Mouse (Mus musculus): Measurements from ENCODE around the gene Gatad2b. TPM values are rescaled to one million over a fixed set of nuclear protein-coding genes. Genes with fewer than 3 reads are reported as not detected.

Gatad2b gene
- polyA plus RNA-seq, 1 experiment = 18.5 TPM

DNA sequence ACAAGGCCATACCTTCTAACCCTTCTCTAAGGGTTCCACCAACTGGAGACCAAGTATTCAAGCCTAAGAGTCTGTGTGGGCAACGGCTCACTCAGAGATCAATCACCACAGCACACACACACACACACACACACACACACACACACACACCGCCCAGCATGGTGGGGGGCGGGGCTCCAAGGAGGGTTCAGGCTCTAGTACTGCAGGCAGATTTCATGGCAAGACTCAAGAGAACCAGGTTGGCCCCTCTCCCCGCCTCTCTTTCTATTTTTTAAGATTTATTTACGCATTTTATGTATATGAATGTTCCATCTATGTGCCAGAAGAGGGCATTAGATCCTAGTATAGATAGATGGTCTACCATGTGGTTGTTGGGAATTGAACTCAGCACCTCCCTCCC is 79.8 kb downstream of the Gatad2b start:
- DNase-seq = no peak
- Histone ChIP-seq H3K4me3 (ENCODE audit: insufficient read depth, low read depth, low read length) (no peak overlapping the region), H3K27me3 (replicated peaks; ENCODE audit: control insufficient read depth, insufficient read depth, low read length) (no peaks in the 10 kb centered on the region), H3K36me3 (ENCODE audit: control insufficient read depth, insufficient read depth, low read length) (no peaks in the 10 kb centered on the region), H3K4me1 (ENCODE audit: control insufficient read depth, insufficient read depth, low read length) (no peaks in the 10 kb centered on the region), H3K27ac (ENCODE audit: insufficient read depth, low read depth, low read length) (no peak overlapping the region)
- WGBS = 50% methylated on average over 5 of the region's 5 CpGs
- no peak for TF ChIP-seq POLR2A (IDR thresholded peaks at IDR 0.05; ENCODE audit: low read depth, low read length)
- no peak for TF ChIP-seq CTCF (conservative IDR thresholded peaks at IDR 0.05; ENCODE audit: insufficient read depth, insufficient read length, low read depth, low read length)

DNA sequence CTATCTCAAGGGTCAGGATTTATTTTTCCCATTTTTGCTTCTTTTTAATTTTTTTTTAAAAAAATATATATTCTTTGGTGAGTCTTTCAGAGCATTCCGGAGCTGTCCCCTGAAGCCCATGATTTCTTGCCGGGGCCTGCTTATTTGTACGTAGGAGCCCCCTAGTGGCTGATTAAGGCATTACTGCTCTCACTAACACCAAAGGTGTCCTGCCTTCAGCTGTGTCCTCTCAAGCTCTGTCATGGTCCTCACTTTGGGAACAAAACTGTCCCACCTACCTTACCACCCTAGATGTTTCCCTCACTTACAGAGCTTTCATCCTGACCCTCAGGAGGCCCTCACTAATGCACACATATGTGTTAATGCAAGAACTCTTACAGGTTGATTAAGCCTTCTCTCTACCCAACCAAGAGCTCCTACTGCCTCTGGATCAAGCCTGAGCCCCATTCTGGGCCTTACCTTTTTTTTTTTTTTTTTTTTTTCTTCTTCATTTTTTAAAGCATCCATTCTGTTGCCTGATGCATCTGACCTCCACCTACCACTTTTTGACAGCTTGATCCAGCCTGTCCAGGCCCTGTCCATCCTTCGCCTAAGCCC is 80.6 kb downstream of the Gatad2b start:
- WGBS = 26% methylated on average over 4 of the region's 4 CpGs
- H3K4me3 ChIP-seq (ENCODE audit: insufficient read depth, low read depth, low read length) = no peak overlapping the region
- no peaks in the 10 kb centered on the region for H3K36me3 ChIP-seq (ENCODE audit: control insufficient read depth, insufficient read depth, low read length)
- TF ChIP-seq POLR2A (IDR thresholded peaks at IDR 0.05; ENCODE audit: low read depth, low read length) (no peak), CTCF (conservative IDR thresholded peaks at IDR 0.05; ENCODE audit: insufficient read depth, insufficient read length, low read depth, low read length) (peak; percentile 80)
- no peaks in the 10 kb centered on the region for H3K4me1 ChIP-seq (ENCODE audit: control insufficient read depth, insufficient read depth, low read length)
- H3K27ac ChIP-seq (ENCODE audit: insufficient read depth, low read depth, low read length) = no peak overlapping the region
- no peaks in the 10 kb centered on the region for H3K27me3 ChIP-seq (replicated peaks; ENCODE audit: control insufficient read depth, insufficient read depth, low read length)
- peak; percentile 89 for DNase-seq

DNA sequence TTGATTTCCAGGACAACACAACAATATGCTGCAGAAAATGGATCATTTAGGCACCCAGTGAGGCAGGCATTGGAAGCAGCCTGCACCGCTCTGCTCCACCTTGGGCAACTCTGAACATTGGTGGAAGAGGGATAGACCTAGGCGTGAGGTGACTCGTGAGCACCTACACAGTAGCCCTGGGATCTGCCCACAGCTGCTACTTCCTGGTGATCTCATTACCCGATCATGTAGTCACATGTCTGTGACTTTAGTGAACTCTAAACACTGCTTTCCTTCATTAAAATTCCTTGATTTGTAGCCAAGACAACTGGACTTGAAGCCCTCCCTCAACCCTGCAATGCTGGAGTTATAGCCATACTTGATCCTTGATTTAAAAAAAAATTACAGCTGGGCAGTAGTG is 81.4 kb downstream of the Gatad2b start:
- no peaks in the 10 kb centered on the region for H3K4me1 ChIP-seq (ENCODE audit: control insufficient read depth, insufficient read depth, low read length)
- TF ChIP-seq POLR2A (IDR thresholded peaks at IDR 0.05; ENCODE audit: low read depth, low read length) (no peak), CTCF (conservative IDR thresholded peaks at IDR 0.05; ENCODE audit: insufficient read depth, insufficient read length, low read depth, low read length) (no peak)

DNA sequence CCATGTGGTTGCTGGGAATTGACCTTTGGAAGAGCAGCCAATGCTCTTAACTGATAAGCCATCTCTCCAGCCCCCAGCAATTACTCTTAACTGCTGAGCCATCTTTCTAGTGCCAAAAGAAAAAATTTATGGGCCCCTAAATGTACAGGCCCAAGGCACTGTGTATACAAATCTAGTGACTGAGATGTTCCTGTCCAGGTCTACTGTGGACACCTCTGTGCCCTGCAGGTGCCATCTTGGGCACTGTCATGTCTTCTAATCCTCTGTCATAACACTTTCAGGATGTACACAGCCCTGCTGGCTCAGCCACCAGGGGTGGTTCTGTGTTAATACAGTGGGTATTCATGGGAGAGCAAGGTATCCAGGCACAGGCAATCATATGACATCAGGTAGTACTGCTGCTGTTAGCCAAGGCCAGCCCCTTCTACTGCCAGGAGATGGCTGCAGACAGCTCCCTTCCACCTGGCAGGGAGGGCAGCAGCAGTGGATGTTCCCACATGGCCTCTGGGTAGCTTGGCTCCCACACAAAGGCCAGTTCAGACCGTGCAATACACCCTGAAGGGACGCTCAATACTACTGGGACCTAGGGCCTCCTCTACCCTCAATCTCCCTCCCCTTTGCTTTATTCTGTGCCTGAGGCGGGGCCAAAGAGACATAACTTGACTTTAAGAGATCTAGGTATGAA is 82.7 kb downstream of the Gatad2b start:
- Histone ChIP-seq H3K4me1 (ENCODE audit: control insufficient read depth, insufficient read depth, low read length) (no peaks in the 10 kb centered on the region), H3K27me3 (replicated peaks; ENCODE audit: control insufficient read depth, insufficient read depth, low read length) (no peaks in the 10 kb centered on the region), H3K36me3 (ENCODE audit: control insufficient read depth, insufficient read depth, low read length) (no peaks in the 10 kb centered on the region), H3K4me3 (ENCODE audit: insufficient read depth, low read depth, low read length) (no peak overlapping the region), H3K27ac (ENCODE audit: insufficient read depth, low read depth, low read length) (no peak overlapping the region)
- no peak for DNase-seq
- TF ChIP-seq CTCF (conservative IDR thresholded peaks at IDR 0.05; ENCODE audit: insufficient read depth, insufficient read length, low read depth, low read length) = no peak
- TF ChIP-seq POLR2A (IDR thresholded peaks at IDR 0.05; ENCODE audit: low read depth, low read length) = no peak
- WGBS = 65% methylated on average over 3 of the region's 3 CpGs

More for the DNA sequence above, 81.4 kb downstream of the Gatad2b start:
- H3K27ac ChIP-seq (ENCODE audit: insufficient read depth, low read depth, low read length) = no peak overlapping the region
- no peak overlapping the region for H3K4me3 ChIP-seq (ENCODE audit: insufficient read depth, low read depth, low read length)
- DNase-seq = peak; percentile 51
- 42% methylated on average over 4 of the region's 4 CpGs for WGBS
- no peaks in the 10 kb centered on the region for H3K27me3 ChIP-seq (replicated peaks; ENCODE audit: control insufficient read depth, insufficient read depth, low read length)
- H3K36me3 ChIP-seq (ENCODE audit: control insufficient read depth, insufficient read depth, low read length) = no peaks in the 10 kb centered on the region

DNA sequence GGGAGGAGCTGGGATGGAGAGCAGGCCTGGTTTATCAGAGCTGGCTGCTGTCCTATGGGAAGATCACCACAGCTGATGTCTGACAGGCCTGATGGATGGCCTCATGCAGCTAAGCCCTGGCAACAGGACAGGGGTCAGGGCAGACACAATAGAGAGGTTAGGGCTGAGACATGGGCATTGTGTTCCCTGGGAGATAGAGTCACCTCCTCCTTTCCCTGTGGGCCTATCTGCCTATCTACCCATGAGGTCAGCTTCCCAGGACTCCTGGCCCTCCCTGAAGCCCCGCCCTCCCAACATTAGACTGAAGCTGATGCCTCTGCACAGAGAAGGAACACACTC is 83.2 kb downstream of the Gatad2b start:
- Histone ChIP-seq H3K27me3 (replicated peaks; ENCODE audit: control insufficient read depth, insufficient read depth, low read length) (no peaks in the 10 kb centered on the region), H3K27ac (ENCODE audit: insufficient read depth, low read depth, low read length) (no peak overlapping the region), H3K36me3 (ENCODE audit: control insufficient read depth, insufficient read depth, low read length) (no peaks in the 10 kb centered on the region), H3K4me1 (ENCODE audit: control insufficient read depth, insufficient read depth, low read length) (no peaks in the 10 kb centered on the region), H3K4me3 (ENCODE audit: insufficient read depth, low read depth, low read length) (no peak overlapping the region)
- DNase-seq = peak; percentile 58
- TF ChIP-seq CTCF (conservative IDR thresholded peaks at IDR 0.05; ENCODE audit: insufficient read depth, insufficient read length, low read depth, low read length) (no peak), POLR2A (IDR thresholded peaks at IDR 0.05; ENCODE audit: low read depth, low read length) (no peak)
- WGBS = 88% methylated on average over 1 of the region's 1 CpGs

DNA sequence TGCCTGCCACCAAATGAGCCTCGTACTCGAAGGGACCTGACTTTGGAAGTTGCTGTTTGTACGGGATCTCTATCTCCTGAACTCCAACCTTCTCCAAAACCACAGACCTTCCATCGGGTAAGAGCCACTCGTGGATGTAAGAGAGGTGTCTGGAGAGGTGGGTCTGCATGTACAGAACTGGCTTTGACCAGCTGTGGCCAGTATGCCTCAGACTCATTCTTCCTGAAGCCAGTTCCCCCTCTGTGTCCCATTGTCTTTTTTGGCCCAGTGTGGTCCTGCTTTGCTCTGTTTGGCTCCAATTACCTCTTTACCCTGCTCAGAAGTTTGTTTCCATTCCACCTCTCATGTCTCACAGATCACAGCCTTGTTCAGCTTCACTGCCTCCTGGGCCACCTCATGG is 85.5 kb downstream of the Gatad2b start:
- H3K27ac ChIP-seq (ENCODE audit: insufficient read depth, low read depth, low read length) = no peak overlapping the region

DNA sequence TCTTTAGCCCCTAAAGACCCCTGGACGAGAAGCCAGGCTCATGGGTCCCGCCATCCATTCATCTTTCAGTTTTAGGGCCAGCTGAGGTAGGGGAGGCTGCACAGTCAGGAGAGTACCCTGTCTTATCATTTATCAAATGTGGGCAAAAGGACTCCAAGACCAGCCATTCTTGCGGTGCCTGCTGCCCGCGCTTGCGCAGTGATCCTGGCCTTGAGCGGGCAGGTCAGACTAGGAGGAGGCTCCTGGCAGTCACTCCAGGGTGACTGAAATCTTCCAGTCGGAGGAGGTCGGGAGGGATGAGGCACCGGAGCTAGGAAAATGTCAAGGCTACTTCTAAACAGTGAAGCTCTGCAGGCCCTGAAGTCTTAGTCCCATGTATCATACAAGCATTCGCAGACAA is 88.7 kb downstream of the Gatad2b start:
- Histone ChIP-seq H3K4me1 (ENCODE audit: control insufficient read depth, insufficient read depth, low read length) (no peaks in the 10 kb centered on the region), H3K27ac (ENCODE audit: insufficient read depth, low read depth, low read length) (no peak overlapping the region), H3K4me3 (ENCODE audit: insufficient read depth, low read depth, low read length) (no peak overlapping the region), H3K36me3 (ENCODE audit: control insufficient read depth, insufficient read depth, low read length) (no peaks in the 10 kb centered on the region), H3K27me3 (replicated peaks; ENCODE audit: control insufficient read depth, insufficient read depth, low read length) (no peaks in the 10 kb centered on the region)
- 73% methylated on average over 11 of the region's 11 CpGs for WGBS
- no peak for TF ChIP-seq CTCF (conservative IDR thresholded peaks at IDR 0.05; ENCODE audit: insufficient read depth, insufficient read length, low read depth, low read length)
- TF ChIP-seq POLR2A (IDR thresholded peaks at IDR 0.05; ENCODE audit: low read depth, low read length) = no peak
- DNase-seq = no peak

More for the DNA sequence above, 85.5 kb downstream of the Gatad2b start:
- Histone ChIP-seq H3K4me1 (ENCODE audit: control insufficient read depth, insufficient read depth, low read length) (no peaks in the 10 kb centered on the region), H3K4me3 (ENCODE audit: insufficient read depth, low read depth, low read length) (no peak overlapping the region), H3K27me3 (replicated peaks; ENCODE audit: control insufficient read depth, insufficient read depth, low read length) (no peaks in the 10 kb centered on the region), H3K36me3 (ENCODE audit: control insufficient read depth, insufficient read depth, low read length) (no peaks in the 10 kb centered on the region)
- no peak for TF ChIP-seq POLR2A (IDR thresholded peaks at IDR 0.05; ENCODE audit: low read depth, low read length)
- no peak for TF ChIP-seq CTCF (conservative IDR thresholded peaks at IDR 0.05; ENCODE audit: insufficient read depth, insufficient read length, low read depth, low read length)
- no peak for DNase-seq
- 80% methylated on average over 5 of the region's 5 CpGs for WGBS

Data from kidney, adult 2 months (tissue).